Mouse (Mus musculus) ovary, postnatal 36 days (tissue): Measurements from ENCODE around the gene Pwp1.
"Not testable (repeated sequence)": the region's sequence is repeated elsewhere in the genome, so short reads cannot be mapped to it uniquely, and the experiment has no call there.

Experiments
- DNase-seq: peaks from one replicate; pipeline ENCODE4 v3.0.0; 2022; ENCODE audit warnings: low spot score, mixed read lengths

Gene Pwp1

GRCm38 (mm10) chr10:85829085-85829853, at the start of gene Pwp1:
TSS of gene Pwp1 (plus strand) at chr10:85829494.
- peak; percentile 19 for DNase-seq

- DNase-seq, result not testable (repeated sequence)
These were observed 7.1 kb upstream of the Pwp1 start for GRCm38 (mm10) chr10:85822143-85822696.

- not testable (repeated sequence) for DNase-seq
These were observed 5.5 kb upstream of the Pwp1 start for GRCm38 (mm10) chr10:85823752-85824151.

GRCm38 (mm10) chr10:85828722-85829084, 591 bp upstream of the Pwp1 start:
- not testable (repeated sequence) for DNase-seq

- no peak for DNase-seq
These were observed 17.0 kb downstream of the Pwp1 start for GRCm38 (mm10) chr10:85846105-85846862.

- peak; percentile 90 for DNase-seq
These were observed 42.6 kb downstream of the Pwp1 start for GRCm38 (mm10) chr10:85871698-85872478.

GRCm38 (mm10) chr10:85872479-85872773, 43.1 kb downstream of the Pwp1 start:
- DNase-seq, result no peak

GRCm38 (mm10) chr10:85873861-85874544, 44.7 kb downstream of the Pwp1 start:
- no peak for DNase-seq

GRCm38 (mm10) chr10:85875812-85876211, 46.5 kb downstream of the Pwp1 start:
- no peak for DNase-seq

GRCm38 (mm10) chr10:85879886-85880486, 50.7 kb downstream of the Pwp1 start:
- DNase-seq, result no peak

GRCm38 (mm10) chr10:85916498-85917309, 87.4 kb downstream of the Pwp1 start, which contains the start of gene Prdm4:
TSS of gene Prdm4 (minus strand) at chr10:85917142.
- peak; percentile 97 for DNase-seq

GRCm38 (mm10) chr10:85927676-85928445, 98.6 kb downstream of the Pwp1 start, which contains the start of gene Ascl4:
TSS of gene Ascl4 (plus strand) at chr10:85927681.
- peak; percentile 6 for DNase-seq

- DNase-seq, result peak; percentile 67
These were observed 99.4 kb downstream of the Pwp1 start for GRCm38 (mm10) chr10:85928499-85929207.

GRCm38 (mm10) chr10:85929208-85929591, 99.9 kb downstream of the Pwp1 start:
- DNase-seq, result no peak

- no peak for DNase-seq
These were observed 100.7 kb downstream of the Pwp1 start for GRCm38 (mm10) chr10:85929962-85930361.

GRCm38 (mm10) chr10:85936280-85936965, 107.1 kb downstream of the Pwp1 start:
- no peak for DNase-seq
